Mouse (Mus musculus) liver, postnatal 0 days (tissue): Measurements from ENCODE around the gene Anxa6.

ENCODE experiments used
- CTCF ChIP-seq: sonication (generic); IDR thresholded peaks from 2 replicates; pipeline ENCODE4 v1.5.1; 2016; ENCODE audit warnings: antibody characterized with exemption, low read depth
- EP300 ChIP-seq: IDR thresholded peaks from 2 replicates; pipeline ENCODE4 v1.6.1; 2016; ENCODE audit warnings: antibody characterized with exemption, low read depth, mild to moderate bottlenecking

DNA sequence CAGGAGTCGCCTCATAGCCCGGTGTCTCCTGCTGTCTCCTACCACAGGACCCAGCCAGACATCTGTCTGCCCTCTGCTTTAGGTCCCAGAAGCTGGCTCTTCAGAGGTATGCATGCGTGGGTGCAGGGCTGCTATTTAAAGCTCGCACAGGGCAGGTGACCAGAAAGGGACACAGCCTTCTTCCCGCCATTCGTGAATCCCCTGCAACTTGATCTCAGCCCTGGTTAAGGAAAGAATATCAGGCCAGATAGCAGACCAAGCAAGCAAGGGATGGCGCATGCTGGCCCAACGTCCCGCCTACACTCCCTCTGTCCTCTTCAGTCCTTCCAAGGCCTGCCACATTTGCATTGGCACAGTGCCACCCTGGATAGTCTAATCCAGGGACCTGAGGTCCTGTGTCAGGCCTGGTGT, 17.4 kb downstream of the Anxa6 start:
- TF ChIP-seq CTCF (no peak), EP300 (no peak)
